Mouse (Mus musculus) heart, embryonic 12.5 days (tissue): ENCODE measurements around the gene Rps16. TPM values are rescaled to one million over a fixed set of nuclear protein-coding genes. Genes with fewer than 3 reads are reported as not detected.
"Not testable (repeated sequence)": the region's sequence is repeated elsewhere in the genome, so short reads cannot be mapped to it uniquely, and the experiment has no call there.

Experiments
- ATAC-seq: fragments of 200-750 bp; cut with Nextera tagmentation; 2 replicates; pipeline ENCODE4 v1.8.0; 2017; ENCODE audit warnings: moderate TSS enrichment, moderate library complexity; ENCODE audit not compliant: insufficient number of reproducible peaks, low FRiP score
- H3K27ac ChIP-seq: fragments of 300-500 bp; sonication (generic); 2 replicates; pipeline ENCODE4 v1.5.1; 2016; ENCODE audit warnings: mild to moderate bottlenecking, moderate library complexity; ENCODE audit not compliant: poor library complexity, severe bottlenecking
- H3K27me3 ChIP-seq: fragments of 300-500 bp; sonication (generic); replicated peaks from 2 replicates; pipeline ENCODE4 v1.6.1; 2016; ENCODE audit warnings: mild to moderate bottlenecking, moderate library complexity
- H3K36me3 ChIP-seq: fragments of 300-500 bp; sonication (generic); 2 replicates; pipeline ENCODE4 v1.6.1; 2016; ENCODE audit warnings: mild to moderate bottlenecking, moderate library complexity
- H3K4me1 ChIP-seq: fragments of 300-500 bp; sonication (generic); replicated peaks from 2 replicates; pipeline ENCODE4 v1.6.1; 2016; ENCODE audit warnings: mild to moderate bottlenecking
- H3K4me2 ChIP-seq: fragments of 300-500 bp; sonication (generic); 2 replicates; pipeline ENCODE4 v1.6.1; 2016; ENCODE audit warnings: mild to moderate bottlenecking, moderate library complexity
- H3K4me3 ChIP-seq: fragments of 300-500 bp; sonication (generic); 2 replicates; pipeline ENCODE4 v1.5.1; 2016; ENCODE audit warnings: mild to moderate bottlenecking
- H3K9ac ChIP-seq: fragments of 300-500 bp; sonication (generic); 2 replicates; pipeline ENCODE4 v1.6.1; 2016; ENCODE audit warnings: mild to moderate bottlenecking, moderate library complexity
- H3K9me3 ChIP-seq: fragments of 300-500 bp; sonication (generic); replicated peaks from 2 replicates; pipeline ENCODE4 v1.6.1; 2016; ENCODE audit warnings: mild to moderate bottlenecking, moderate library complexity
- WGBS: fragments of 180-500 bp; shearing (Covaris S2); methylation state at CpG from one replicate; pipeline ENCODE4 v1.1.7; 2016; 5-methylcytosine and 5-hydroxymethylcytosine counted together
- polyA plus RNA-seq: library from polyadenylated mRNA; unstranded; fragments of >200 nt; fragmentation: Nextera tagmentation; extraction: Ambion mirVana; gene quantifications from 2 replicates; pipeline ENCODE4 v1.2.1, GENCODE M21; 2016

Gene Rps16
- polyA plus RNA-seq, 1 experiment from 2014 or later: 629 TPM

DNA sequence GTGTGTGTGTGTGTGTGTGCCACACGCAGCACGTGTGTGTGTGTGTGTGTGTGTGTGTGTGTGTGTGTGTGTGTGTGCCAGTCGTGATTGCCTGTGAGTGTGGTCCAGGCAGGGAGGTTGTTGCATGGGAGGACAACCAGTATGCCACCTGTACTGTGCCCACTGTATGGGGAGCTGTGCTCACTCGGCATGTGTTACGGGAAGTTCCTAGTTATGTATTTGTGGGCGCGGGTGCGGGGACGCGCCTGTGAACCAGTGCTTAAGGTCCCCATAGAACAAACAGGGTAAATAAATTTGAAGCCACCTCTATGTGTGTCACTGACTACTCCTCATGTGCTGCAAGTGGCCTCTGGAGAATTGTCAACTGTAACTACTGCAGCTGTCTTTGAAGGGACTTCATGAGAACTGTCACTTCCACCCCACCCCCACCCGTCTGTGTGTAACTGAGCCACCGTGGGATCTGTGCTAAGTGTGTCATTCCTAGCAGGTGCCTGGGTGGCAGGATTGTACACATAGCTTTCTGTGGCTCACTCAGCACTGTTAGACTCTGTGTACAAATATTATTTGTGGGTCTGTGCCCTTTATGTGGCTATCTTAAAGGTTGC is 32.0 kb downstream of the Rps16 start:
- WGBS: 50% methylated on average over 9 of the region's 12 CpGs
- Histone ChIP-seq H3K27me3 (no peaks in the 10 kb centered on the region), H3K4me3 (peak overlapping the region; percentile 40), H3K27ac (peak overlapping the region; percentile 100), H3K9ac (peak overlapping the region; percentile 78), H3K36me3 (peaks cover 14% of the 10 kb centered on the region), H3K4me2 (peak overlapping the region; percentile 76), H3K4me1 (peaks cover 53% of the 10 kb centered on the region), H3K9me3 (no peaks in the 10 kb centered on the region)
- ATAC-seq: no peak

DNA sequence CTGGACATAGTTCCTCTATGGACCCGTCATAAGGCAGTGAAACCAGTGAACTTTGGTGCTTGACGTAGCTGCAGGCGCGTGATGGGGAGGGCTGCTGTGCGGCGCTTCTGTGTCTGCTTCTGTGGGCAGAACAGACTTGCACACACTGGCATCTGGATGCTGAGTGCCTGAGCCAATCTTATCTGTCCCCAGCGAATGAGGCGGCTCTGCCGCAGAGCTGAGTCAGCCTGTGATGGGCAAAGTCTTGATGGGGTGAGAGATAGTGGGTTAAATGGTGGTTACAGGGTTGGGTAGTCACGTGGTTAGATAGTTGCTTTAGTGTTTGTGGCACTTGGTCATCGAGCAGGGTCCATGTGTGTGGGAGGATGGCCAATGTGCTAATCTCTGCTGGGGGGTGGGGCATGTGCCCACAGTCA is 32.5 kb downstream of the Rps16 start:
- peak overlapping the region; percentile 76 for H3K4me2 ChIP-seq
- peaks cover 16% of the 10 kb centered on the region for H3K36me3 ChIP-seq
- peak; percentile 34 for ATAC-seq
- H3K4me1 ChIP-seq: peaks cover 47% of the 10 kb centered on the region
- peak overlapping the region; percentile 78; the same call in 1 of the 2 replicates for H3K9ac ChIP-seq
- peak overlapping the region; percentile 100 for H3K27ac ChIP-seq
- WGBS: 9% methylated on average over 11 of the region's 11 CpGs
- no peaks in the 10 kb centered on the region for H3K9me3 ChIP-seq
- no peaks in the 10 kb centered on the region for H3K27me3 ChIP-seq
- H3K4me3 ChIP-seq: peak overlapping the region; percentile 40

DNA sequence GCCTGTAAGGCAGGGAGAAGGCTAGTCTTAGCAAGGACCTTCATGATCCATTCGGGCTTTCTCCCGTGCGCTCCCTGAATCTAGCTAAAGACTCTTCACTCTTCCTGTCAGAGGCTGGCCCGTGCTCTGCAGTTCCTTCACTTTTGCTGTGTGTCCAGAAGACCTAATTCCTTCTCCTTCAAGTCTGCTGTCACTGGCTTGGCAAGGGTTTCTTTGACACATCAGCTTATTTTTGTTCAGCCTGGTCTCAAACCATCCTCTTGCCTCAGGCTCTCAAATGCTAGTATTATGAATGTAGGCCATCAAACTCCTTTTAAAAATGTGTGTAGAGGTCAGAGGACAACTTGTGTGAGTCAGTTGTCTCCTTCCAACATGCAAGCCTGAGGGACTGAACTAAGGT is 33.2 kb downstream of the Rps16 start:
- peak overlapping the region; percentile 100 for H3K27ac ChIP-seq
- H3K9ac ChIP-seq: 0 out of 2 replicates have a peak overlapping the region, but pooled peaks have one; percentile 78
- H3K36me3 ChIP-seq: peaks cover 23% of the 10 kb centered on the region
- no peaks in the 10 kb centered on the region for H3K27me3 ChIP-seq
- H3K9me3 ChIP-seq: no peaks in the 10 kb centered on the region
- peaks cover 43% of the 10 kb centered on the region for H3K4me1 ChIP-seq
- no peak overlapping the region for H3K4me3 ChIP-seq
- WGBS: 67% methylated on average over 4 of the region's 4 CpGs
- peak overlapping the region; percentile 76; the same call in 1 of the 2 replicates for H3K4me2 ChIP-seq
- ATAC-seq: no peak

DNA sequence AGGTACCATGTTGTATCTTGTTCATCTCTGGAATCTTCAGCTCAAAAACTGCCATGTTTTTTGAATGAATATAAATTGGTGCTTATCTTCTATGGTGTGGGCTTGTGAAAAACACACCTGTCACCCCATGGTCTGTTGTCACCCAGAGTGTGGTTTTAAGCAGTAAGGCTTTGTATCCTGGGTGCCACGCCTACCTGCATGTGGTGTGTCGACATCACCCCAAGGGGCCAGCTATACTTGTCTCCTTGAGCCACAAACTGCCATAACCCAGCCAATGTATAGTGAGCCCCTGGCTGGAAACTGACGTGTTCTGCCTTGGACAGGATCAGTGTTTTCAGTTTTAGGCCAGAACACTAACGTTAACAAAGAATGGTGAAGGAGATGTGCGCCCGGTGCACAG is 33.7 kb downstream of the Rps16 start:
- Histone ChIP-seq H3K9ac (no peak overlapping the region), H3K27ac (no peak overlapping the region)
- WGBS: 83% methylated on average over 6 of the region's 6 CpGs

DNA sequence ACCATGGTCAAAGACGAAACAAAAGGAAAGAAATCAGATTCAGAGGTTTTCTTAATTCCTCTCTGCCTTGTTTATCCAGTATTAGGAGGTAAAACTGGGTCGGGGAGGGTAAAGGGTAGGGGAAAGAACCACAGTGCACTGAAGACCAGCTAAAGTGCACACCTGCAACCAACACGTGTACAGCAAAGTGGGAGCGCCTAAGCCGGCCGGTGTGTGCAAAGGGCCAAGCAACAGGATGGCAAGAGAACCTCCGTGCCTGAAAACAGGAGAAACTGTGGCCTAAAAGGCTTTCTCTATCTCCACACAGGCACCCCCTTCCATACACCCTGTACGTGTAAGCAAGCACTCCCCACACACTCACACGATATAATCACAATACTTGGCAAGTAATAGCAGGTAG is 34.7 kb downstream of the Rps16 start:
- no peaks in the 10 kb centered on the region for H3K27me3 ChIP-seq
- H3K27ac ChIP-seq: no peak overlapping the region
- peaks cover 38% of the 10 kb centered on the region for H3K36me3 ChIP-seq
- H3K9me3 ChIP-seq: no peaks in the 10 kb centered on the region
- no peak overlapping the region for H3K4me2 ChIP-seq
- no peak overlapping the region for H3K4me3 ChIP-seq
- WGBS: 92% methylated on average over 9 of the region's 9 CpGs
- H3K4me1 ChIP-seq: peaks cover 37% of the 10 kb centered on the region
- no peak for ATAC-seq
- no peak overlapping the region for H3K9ac ChIP-seq

More for the DNA sequence above, 33.7 kb downstream of the Rps16 start:
- Histone ChIP-seq H3K4me2 (no peak overlapping the region), H3K4me1 (peaks cover 43% of the 10 kb centered on the region), H3K27me3 (no peaks in the 10 kb centered on the region), H3K36me3 (peaks cover 28% of the 10 kb centered on the region), H3K4me3 (no peak overlapping the region), H3K9me3 (no peaks in the 10 kb centered on the region)
- no peak for ATAC-seq

DNA sequence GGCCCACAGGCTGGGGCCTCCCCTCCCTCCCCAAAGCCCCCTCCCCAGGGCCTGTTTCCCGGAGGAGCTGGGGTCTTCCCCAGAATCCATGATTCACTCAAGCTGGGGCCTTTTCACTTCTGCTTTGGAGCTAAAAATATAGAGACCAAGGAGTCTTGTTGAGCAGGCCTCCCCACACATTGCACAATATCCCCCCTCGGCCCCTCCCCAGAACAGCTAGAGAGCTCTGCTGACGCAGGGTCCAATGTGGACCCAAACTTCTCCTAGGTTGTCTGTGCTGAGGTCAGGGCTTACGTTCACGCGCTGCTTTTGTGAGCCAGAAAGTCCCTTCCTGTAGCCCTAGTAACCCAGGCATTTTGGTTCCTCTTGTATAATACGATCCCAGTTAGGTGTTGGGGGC is 35.6 kb downstream of the Rps16 start:
- ATAC-seq: no peak
- H3K9me3 ChIP-seq: no peaks in the 10 kb centered on the region
- no peak overlapping the region for H3K4me3 ChIP-seq
- WGBS: 79% methylated on average over 7 of the region's 7 CpGs
- H3K4me2 ChIP-seq: no peak overlapping the region
- peak overlapping the region; percentile 3; the same call in 1 of the 2 replicates for H3K27ac ChIP-seq
- peaks cover 45% of the 10 kb centered on the region for H3K36me3 ChIP-seq
- no peak overlapping the region for H3K9ac ChIP-seq
- H3K4me1 ChIP-seq: peaks cover 29% of the 10 kb centered on the region
- H3K27me3 ChIP-seq: no peaks in the 10 kb centered on the region

DNA sequence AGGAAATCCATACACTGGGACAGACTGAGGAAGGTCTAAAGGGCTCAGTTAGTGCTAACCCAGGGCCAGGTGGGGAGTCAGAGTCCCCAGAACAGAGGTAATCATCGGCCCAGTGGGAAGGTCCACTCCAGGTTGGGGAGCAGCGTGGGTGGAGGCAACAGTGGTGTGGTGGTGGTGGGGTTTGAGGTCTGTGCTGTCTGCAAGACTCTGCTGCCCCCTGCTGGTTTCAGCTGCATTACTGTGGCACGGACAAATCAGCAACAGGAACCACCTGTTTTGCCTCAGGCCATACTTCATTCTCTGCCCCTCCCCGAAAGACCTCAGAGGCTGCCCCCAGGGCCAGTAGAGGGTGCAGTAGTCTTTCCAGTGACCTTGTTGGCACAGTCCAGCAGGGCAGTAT is 36.0 kb downstream of the Rps16 start:
- H3K4me3 ChIP-seq: no peak overlapping the region
- 11% methylated on average over 4 of the region's 4 CpGs for WGBS
- H3K4me2 ChIP-seq: no peak overlapping the region
- peaks cover 29% of the 10 kb centered on the region for H3K4me1 ChIP-seq
- H3K9me3 ChIP-seq: no peaks in the 10 kb centered on the region
- peaks cover 45% of the 10 kb centered on the region for H3K36me3 ChIP-seq
- peak; percentile 54 for ATAC-seq
- H3K27me3 ChIP-seq: no peaks in the 10 kb centered on the region
- H3K9ac ChIP-seq: no peak overlapping the region
- H3K27ac ChIP-seq: 0 out of 2 replicates have a peak overlapping the region, but pooled peaks have one; percentile 3

DNA sequence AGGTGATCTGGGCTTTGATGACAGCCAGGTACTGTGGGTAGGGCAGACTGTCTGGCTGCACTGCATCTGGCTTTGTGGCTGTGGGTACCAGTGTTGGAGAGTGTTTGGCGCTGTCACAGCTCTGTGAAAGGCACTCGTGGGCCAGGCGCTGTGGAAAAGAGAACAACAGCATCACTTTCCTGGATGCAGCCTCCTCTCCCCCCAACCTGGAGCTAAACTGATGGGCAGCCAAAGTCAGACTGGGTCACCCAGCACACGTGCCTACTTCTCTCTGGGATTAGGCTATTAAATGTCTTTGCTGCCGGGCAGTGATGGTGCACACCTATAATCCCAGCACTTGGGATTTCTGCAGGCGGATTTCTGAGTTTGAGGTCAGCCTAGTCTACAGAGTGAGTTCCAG is 36.4 kb downstream of the Rps16 start:
- H3K9me3 ChIP-seq, H3K4me3 ChIP-seq, H3K9ac ChIP-seq, H3K27me3 ChIP-seq, ATAC-seq, H3K4me2 ChIP-seq, H3K27ac ChIP-seq: not testable (repeated sequence)
- Histone ChIP-seq H3K36me3 (peaks cover 45% of the 10 kb centered on the region), H3K4me1 (peaks cover 29% of the 10 kb centered on the region)
- WGBS: 84% methylated on average over 6 of the region's 6 CpGs

DNA sequence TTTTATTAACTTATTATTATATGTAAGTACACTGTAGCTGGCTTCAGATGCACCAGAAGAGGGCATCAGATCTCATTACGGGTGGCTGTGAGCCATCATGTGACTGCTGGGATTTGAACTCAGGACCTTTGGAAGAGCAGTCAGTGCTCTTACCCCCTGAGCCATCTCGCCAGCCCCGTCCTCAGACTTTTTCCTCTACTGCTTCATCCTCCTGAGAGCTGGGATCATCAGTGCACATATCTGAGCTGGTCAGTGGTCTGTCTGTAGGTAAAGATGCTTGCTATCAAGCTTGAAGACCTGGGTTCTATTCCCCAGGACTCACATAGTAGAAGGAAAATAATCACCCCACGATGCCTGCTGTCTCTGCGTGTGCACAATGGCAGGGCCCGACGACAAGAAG is 36.9 kb downstream of the Rps16 start:
- ATAC-seq, H3K4me3 ChIP-seq, H3K4me2 ChIP-seq, H3K27ac ChIP-seq, H3K9me3 ChIP-seq, H3K27me3 ChIP-seq, H3K9ac ChIP-seq: not testable (repeated sequence)
- peaks cover 45% of the 10 kb centered on the region for H3K36me3 ChIP-seq
- H3K4me1 ChIP-seq: peaks cover 28% of the 10 kb centered on the region
- WGBS: 90% methylated on average over 7 of the region's 7 CpGs

DNA sequence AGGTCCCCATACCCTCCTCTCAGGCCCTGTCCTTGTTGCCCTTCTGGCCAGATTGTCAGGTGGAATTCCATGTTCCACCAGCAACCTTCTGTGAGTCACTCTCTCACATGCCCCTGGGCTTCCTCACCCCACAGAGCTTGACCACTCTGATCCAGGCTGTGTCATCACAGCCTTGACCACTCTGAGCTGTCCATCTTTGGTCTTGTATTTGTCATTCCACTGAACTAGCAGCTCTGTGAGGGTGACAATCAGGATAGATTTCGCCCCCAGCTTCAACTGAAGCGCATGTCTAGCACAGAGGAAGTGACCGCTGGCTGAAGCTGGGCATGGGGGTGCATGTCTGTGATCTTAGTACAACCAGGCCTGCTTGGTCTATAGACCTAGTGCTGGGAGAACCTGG is 39.9 kb downstream of the Rps16 start:
- Histone ChIP-seq H3K9me3 (no peaks in the 10 kb centered on the region), H3K4me3 (no peak overlapping the region), H3K4me1 (peaks cover 20% of the 10 kb centered on the region), H3K27me3 (no peaks in the 10 kb centered on the region), H3K27ac (no peak overlapping the region), H3K9ac (no peak overlapping the region), H3K4me2 (no peak overlapping the region), H3K36me3 (peaks cover 53% of the 10 kb centered on the region)
- 96% methylated on average over 3 of the region's 3 CpGs for WGBS
- no peak for ATAC-seq

DNA sequence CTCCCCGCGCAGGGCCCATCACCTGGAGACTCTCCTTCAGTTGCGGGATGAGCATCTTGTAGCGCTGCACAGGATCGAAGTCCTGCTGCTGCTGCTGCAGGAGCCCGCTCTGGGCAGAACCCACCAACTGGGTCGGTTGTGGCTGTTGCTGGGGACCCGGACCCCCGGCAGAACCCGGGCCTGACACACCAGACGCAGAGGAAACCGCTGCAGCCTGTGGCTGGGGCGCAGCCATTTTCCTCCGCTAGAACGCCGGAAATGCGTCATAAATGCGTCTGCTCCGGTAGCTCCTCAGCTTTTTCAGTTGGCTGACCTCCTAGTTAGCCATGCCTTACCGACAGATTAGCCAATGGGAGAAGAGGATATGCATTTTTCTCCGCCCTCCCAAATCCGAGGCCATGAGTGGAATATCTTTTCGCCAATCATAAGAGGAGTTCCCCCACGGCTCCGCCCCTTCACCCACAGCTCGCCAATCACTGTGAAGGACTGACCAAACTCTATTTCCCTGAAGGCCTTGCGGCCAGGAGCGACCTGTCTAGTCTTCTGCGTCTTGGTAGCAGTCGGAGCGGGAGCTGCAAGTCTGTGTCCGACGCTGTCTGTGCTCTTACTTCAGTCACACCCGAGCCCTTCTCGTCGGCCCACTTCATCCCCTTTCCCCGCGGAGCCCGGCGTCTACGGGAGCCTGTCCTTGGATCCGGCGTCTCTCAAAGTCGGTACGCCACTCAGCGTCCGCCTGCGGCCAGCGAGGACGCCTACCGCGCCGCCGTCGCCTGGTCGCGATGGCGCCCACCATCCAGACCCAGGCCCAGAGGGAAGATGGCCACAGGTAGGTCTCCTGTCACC is 42.2 kb downstream of the Rps16 start, which contains the start of the genes Med29 and Paf1:
TSS of gene Med29 (minus strand) at position 280 of the 843 bp plus-strand sequence.
TSS of gene Paf1 (plus strand) at position 523 of the 843 bp plus-strand sequence.
- H3K4me1 ChIP-seq: peaks cover 20% of the 10 kb centered on the region
- H3K27ac ChIP-seq: peak within 1 kb of the TSS; percentile 68
- H3K4me2 ChIP-seq: peak within 1 kb of the TSS; percentile 98
- no peaks in the 10 kb centered on the region for H3K27me3 ChIP-seq
- ATAC-seq: peak; percentile 97
- peak within 1 kb of the TSS; percentile 93 for H3K9ac ChIP-seq
- peak within 1 kb of the TSS; percentile 92 for H3K4me3 ChIP-seq
- WGBS: under 1% methylated on average over 58 of the region's 58 CpGs
- no peaks in the 10 kb centered on the region for H3K9me3 ChIP-seq
- H3K36me3 ChIP-seq: peaks cover 61% of the 10 kb centered on the region
